Mouse (Mus musculus): ENCODE measurements around the gene Rad51b.

Rad51b gene

GRCm38 (mm10) chr12:79297121-79297576, at the start of gene Rad51b:
Gene Rad51b (plus strand): TSS chr12:79297282.
- WGBS: under 1% methylated on average over 21 of the region's 21 CpGs

- 92% methylated on average over 3 of the region's 3 CpGs for whole genome bisulfite sequencing
Observed at GRCm38 (mm10) chr12:79248110-79248509, 49.0 kb upstream of the Rad51b start.

GRCm38 (mm10) chr12:79253294-79254053, 43.6 kb upstream of the Rad51b start:
- 90% methylated on average over 9 of the region's 9 CpGs for WGBS

- WGBS: 96% methylated on average over 10 of the region's 10 CpGs
Observed at GRCm38 (mm10) chr12:79254975-79255374, 42.1 kb upstream of the Rad51b start.

- 89% methylated on average over 2 of the region's 2 CpGs for WGBS
Observed at GRCm38 (mm10) chr12:79260154-79260553, 36.9 kb upstream of the Rad51b start.

GRCm38 (mm10) chr12:79261035-79261434, 36.0 kb upstream of the Rad51b start:
- 51% methylated on average over 5 of the region's 5 CpGs for WGBS

- 90% methylated on average over 4 of the region's 4 CpGs for WGBS
Observed at GRCm38 (mm10) chr12:79272604-79273003, 24.5 kb upstream of the Rad51b start.

- WGBS: 82% methylated on average over 13 of the region's 13 CpGs
Observed at GRCm38 (mm10) chr12:79279513-79280115, 17.5 kb upstream of the Rad51b start.

GRCm38 (mm10) chr12:79282595-79282994, 14.5 kb upstream of the Rad51b start:
- 91% methylated on average over 8 of the region's 8 CpGs for WGBS

- 85% methylated on average over 6 of the region's 6 CpGs for WGBS
Observed at GRCm38 (mm10) chr12:79292874-79293273, 4.2 kb upstream of the Rad51b start.

GRCm38 (mm10) chr12:79296126-79296816, 811 bp upstream of the Rad51b start, which contains the start of gene Zfyve26:
Gene Zfyve26 (minus strand): TSS chr12:79296304.
- WGBS: under 1% methylated on average over 29 of the region's 29 CpGs

- 9% methylated on average over 15 of the region's 15 CpGs for WGBS
Observed at GRCm38 (mm10) chr12:79297884-79298636, 978 bp downstream of the Rad51b start.

- WGBS: 47% methylated on average over 9 of the region's 9 CpGs
Observed at GRCm38 (mm10) chr12:79301802-79302201, 4.7 kb downstream of the Rad51b start.

- 35% methylated on average over 1 of the region's 1 CpGs for WGBS
Observed at GRCm38 (mm10) chr12:79305131-79305530, 8.0 kb downstream of the Rad51b start.

- 86% methylated on average over 4 of the region's 4 CpGs for WGBS
Observed at GRCm38 (mm10) chr12:79306013-79306412, 8.9 kb downstream of the Rad51b start.

GRCm38 (mm10) chr12:79313721-79314120, 16.6 kb downstream of the Rad51b start:
- 88% methylated on average over 4 of the region's 4 CpGs for WGBS

- 89% methylated on average over 5 of the region's 5 CpGs for WGBS
Observed at GRCm38 (mm10) chr12:79317339-79317738, 20.3 kb downstream of the Rad51b start.

- WGBS: 82% methylated on average over 5 of the region's 5 CpGs
Observed at GRCm38 (mm10) chr12:79320895-79321294, 23.8 kb downstream of the Rad51b start.

- 64% methylated on average over 2 of the region's 2 CpGs for WGBS
Observed at GRCm38 (mm10) chr12:79322539-79322938, 25.5 kb downstream of the Rad51b start.

GRCm38 (mm10) chr12:79326236-79326635, 29.2 kb downstream of the Rad51b start:
- WGBS: 67% methylated on average over 2 of the region's 2 CpGs

GRCm38 (mm10) chr12:79326745-79327144, 29.7 kb downstream of the Rad51b start:
- 90% methylated on average over 2 of the region's 2 CpGs for WGBS

GRCm38 (mm10) chr12:79327868-79328267, 30.8 kb downstream of the Rad51b start:
- WGBS: 90% methylated on average over 2 of the region's 2 CpGs

All from cerebral cortex, adult 2 months (tissue).